Mouse (Mus musculus) neural tube, embryonic 15.5 days (tissue): ENCODE results near the gene Gm6020. TPM values are rescaled to one million over a fixed set of nuclear protein-coding genes. Genes with fewer than 3 reads are reported as not detected.

ENCODE experiments used
- ATAC-seq: fragments of 200-750 bp; cut with Nextera tagmentation; 2 replicates; pipeline ENCODE4 v1.8.0; 2017; ENCODE audit warnings: mild to moderate bottlenecking, moderate TSS enrichment, moderate library complexity; ENCODE audit not compliant: low FRiP score
- H3K27ac ChIP-seq: fragments of 300-500 bp; sonication (generic); replicated peaks from 2 replicates; pipeline ENCODE4 v1.5.1; 2015; ENCODE audit warnings: mild to moderate bottlenecking, inconsistent platforms
- H3K27me3 ChIP-seq: fragments of 300-500 bp; sonication (generic); replicated peaks from 2 replicates; pipeline ENCODE4 v1.6.1; 2015; ENCODE audit warnings: inconsistent platforms
- H3K36me3 ChIP-seq: fragments of 300-500 bp; sonication (generic); 2 replicates; pipeline ENCODE4 v1.6.1; 2015; ENCODE audit warnings: inconsistent platforms
- H3K4me1 ChIP-seq: fragments of 300-500 bp; sonication (generic); 2 replicates; pipeline ENCODE4 v1.6.1; 2015; ENCODE audit warnings: inconsistent platforms
- H3K4me2 ChIP-seq: fragments of 300-500 bp; sonication (generic); 2 replicates; pipeline ENCODE4 v1.6.1; 2015; ENCODE audit warnings: inconsistent platforms, mild to moderate bottlenecking, moderate library complexity
- H3K4me3 ChIP-seq: fragments of 300-500 bp; sonication (generic); replicated peaks from 2 replicates; pipeline ENCODE4 v1.5.1; 2015; ENCODE audit warnings: mild to moderate bottlenecking, inconsistent platforms
- H3K9ac ChIP-seq: fragments of 300-500 bp; sonication (generic); replicated peaks from 2 replicates; pipeline ENCODE4 v1.6.1; 2015; ENCODE audit warnings: mild to moderate bottlenecking, inconsistent platforms
- H3K9me3 ChIP-seq: fragments of 300-500 bp; sonication (generic); replicated peaks from 2 replicates; pipeline ENCODE4 v1.6.1; 2016; ENCODE audit warnings: inconsistent platforms
- WGBS: fragments of 180-500 bp; shearing (Covaris S2); methylation state at CpG from one replicate; pipeline ENCODE4 v1.1.7; 2015; ENCODE audit warnings: mixed read lengths; 5-methylcytosine and 5-hydroxymethylcytosine counted together
- polyA plus RNA-seq: library from polyadenylated mRNA; unstranded; fragments of >200 nt; fragmentation: Nextera tagmentation; extraction: Ambion mirVana; gene quantifications from 2 replicates; pipeline ENCODE4 v1.2.1, GENCODE M21; 2015

Gene Gm6020
- polyA plus RNA-seq, 1 experiment from 2014 or later, result not detected

DNA sequence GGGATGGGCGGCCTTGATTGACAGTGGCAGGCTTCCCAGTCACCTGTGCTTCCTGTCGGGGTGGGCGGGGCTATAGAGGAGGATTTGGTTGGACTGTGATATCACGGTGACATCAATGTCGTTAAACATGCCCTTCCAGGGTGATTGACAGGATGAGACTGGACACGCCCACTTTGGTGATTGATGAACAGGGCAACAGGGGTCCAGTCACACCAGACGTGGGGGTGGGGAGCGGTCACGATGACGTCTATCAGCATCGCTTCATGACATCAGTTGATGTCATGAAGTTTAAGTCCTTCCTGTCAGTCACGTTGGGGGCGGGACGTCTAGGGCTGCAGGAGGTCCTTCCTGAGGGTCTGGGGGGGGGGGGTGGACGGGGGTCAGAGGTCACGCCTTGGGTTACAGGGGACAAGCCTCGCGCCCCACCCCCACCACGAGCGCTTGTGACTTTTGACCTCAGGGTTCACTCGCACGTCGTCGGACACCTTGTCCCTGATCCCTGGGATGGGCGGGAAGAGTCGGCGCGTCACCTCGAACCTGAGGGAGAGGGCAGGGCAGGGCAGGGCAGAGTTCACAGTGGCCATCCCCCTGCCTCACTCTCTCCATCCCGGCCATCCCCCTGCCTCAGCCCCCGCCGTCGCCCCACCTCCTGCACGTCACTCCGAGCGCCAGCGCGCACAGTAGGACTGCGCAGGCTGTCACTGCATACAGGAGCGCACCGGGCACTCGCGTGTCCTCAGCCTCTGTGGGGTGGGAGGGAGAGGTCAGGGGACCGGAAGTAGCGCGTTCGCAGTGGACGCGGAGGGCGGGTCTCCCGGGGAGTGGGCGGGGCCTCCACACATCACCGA is 41.2 kb downstream of the Gm6020 start:
- H3K36me3 ChIP-seq, result no peaks in the 10 kb centered on the region
- no peaks in the 10 kb centered on the region; the same call in 1 of the 2 replicates for H3K27me3 ChIP-seq
- H3K9me3 ChIP-seq, result no peaks in the 10 kb centered on the region
- ATAC-seq, result peak; percentile 19
- H3K9ac ChIP-seq, result peak overlapping the region; percentile 42
- H3K27ac ChIP-seq, result peak overlapping the region; percentile 98
- peak overlapping the region; percentile 65 for H3K4me3 ChIP-seq
- WGBS, result 29% methylated on average over 52 of the region's 53 CpGs
- H3K4me2 ChIP-seq, result peak overlapping the region; percentile 77
- 0 out of 2 replicates have a peak, but pooled peaks cover 5% of the 10 kb centered on the region for H3K4me1 ChIP-seq

- 0 out of 2 replicates have a peak, but pooled peaks cover 5% of the 10 kb centered on the region for H3K4me1 ChIP-seq
- ATAC-seq, result peak; percentile 68
- H3K4me2 ChIP-seq, result peak overlapping the region; percentile 77
- peak overlapping the region; percentile 42 for H3K9ac ChIP-seq
- peak overlapping the region; percentile 65 for H3K4me3 ChIP-seq
- H3K36me3 ChIP-seq, result no peaks in the 10 kb centered on the region
- no peaks in the 10 kb centered on the region for H3K9me3 ChIP-seq
- no peaks in the 10 kb centered on the region; the same call in 1 of the 2 replicates for H3K27me3 ChIP-seq
- H3K27ac ChIP-seq, result peak overlapping the region; percentile 98
- WGBS, result 8% methylated on average over 69 of the region's 70 CpGs
Measured at GRCm38 (mm10) chr19:61225526-61226400, 42.1 kb downstream of the Gm6020 start.

DNA sequence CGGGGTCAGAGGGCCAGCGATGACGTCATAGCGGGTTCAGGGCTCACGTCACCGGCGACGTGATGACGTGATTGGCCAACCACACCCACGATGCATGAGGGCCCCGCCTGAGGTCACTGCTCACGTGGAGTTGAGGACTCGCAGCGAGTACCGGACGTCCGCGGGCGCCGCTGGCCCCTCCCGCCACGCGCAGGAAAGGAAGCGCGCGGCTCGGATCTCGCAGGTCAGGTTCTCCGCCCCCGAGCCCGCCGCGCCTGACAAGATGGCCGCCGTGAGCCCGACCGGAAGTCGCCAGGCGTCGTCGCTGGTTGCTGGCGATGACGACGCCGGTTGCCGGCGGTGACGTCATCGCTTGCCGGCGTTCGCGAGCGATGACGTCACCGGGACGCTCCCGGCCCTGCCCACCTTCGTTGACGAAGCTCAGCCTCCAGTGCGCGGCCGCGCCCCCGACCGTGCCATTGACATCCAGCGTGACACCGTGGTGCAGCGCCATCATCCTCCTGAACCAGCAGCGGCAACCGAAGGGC is 42.8 kb downstream of the Gm6020 start:
- ATAC-seq, result peak; percentile 69
- no peaks in the 10 kb centered on the region; the same call in 1 of the 2 replicates for H3K27me3 ChIP-seq
- peak overlapping the region; percentile 37 for H3K9ac ChIP-seq
- H3K27ac ChIP-seq, result peak overlapping the region; percentile 98
- peak overlapping the region; percentile 65 for H3K4me3 ChIP-seq
- peak overlapping the region; percentile 77 for H3K4me2 ChIP-seq
- H3K36me3 ChIP-seq, result no peaks in the 10 kb centered on the region
- 0 out of 2 replicates have a peak, but pooled peaks cover 5% of the 10 kb centered on the region for H3K4me1 ChIP-seq
- H3K9me3 ChIP-seq, result no peaks in the 10 kb centered on the region
- WGBS, result 2% methylated on average over 69 of the region's 71 CpGs

DNA sequence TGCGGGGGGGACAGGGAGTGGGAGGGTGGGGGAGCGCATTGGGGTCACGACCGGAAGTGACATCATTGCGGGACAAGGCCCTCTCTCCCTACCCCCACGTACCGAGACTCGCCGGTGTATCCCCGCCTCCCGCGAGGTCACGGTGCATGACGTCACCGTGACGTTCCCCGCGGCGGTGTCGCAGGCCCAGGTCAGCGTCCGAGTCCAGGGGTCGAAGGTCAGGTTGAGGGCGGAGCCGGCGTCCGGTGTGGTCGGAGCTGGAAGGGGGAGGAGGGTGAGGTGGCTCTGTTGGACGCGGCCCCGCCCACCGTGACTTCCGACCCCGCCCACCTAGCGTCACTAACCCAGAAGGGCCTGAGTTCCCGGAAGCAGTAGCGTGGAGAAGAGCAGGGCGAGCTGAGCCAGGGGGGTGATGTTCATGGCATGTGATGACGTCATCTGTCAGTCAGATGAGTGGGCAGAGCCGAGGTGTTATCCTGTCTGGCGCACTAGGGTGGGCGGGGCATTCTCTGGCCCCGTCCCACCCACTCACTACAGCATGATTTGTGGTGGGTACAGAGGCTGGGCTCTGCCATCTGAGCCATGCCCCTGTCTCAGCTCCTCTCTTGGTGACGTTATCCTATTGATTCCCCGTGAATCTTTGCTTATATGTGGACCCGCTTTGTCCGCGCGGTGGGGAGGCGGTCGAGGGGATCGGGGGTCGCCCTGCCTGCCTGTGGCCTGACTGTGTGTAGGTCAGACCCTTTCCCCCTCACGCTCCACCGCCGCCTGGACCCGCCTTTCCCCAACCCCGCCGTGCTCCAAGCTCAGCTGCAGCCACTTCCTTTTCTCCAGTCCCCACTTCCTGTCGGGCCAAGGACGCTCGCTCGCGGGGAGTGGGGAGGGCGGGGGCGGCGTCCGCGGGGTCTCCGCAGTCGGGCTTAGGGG is 43.5 kb downstream of the Gm6020 start:
- peak; percentile 89 for ATAC-seq
- 1% methylated on average over 71 of the region's 71 CpGs for WGBS
- peak overlapping the region; percentile 47 for H3K9ac ChIP-seq
- H3K4me2 ChIP-seq, result peak overlapping the region; percentile 77
- no peaks in the 10 kb centered on the region for H3K9me3 ChIP-seq
- H3K4me3 ChIP-seq, result peak overlapping the region; percentile 65
- no peaks in the 10 kb centered on the region for H3K27me3 ChIP-seq
- H3K27ac ChIP-seq, result peak overlapping the region; percentile 98
- 0 out of 2 replicates have a peak, but pooled peaks cover 5% of the 10 kb centered on the region for H3K4me1 ChIP-seq
- H3K36me3 ChIP-seq, result no peaks in the 10 kb centered on the region

GRCm38 (mm10) chr19:61227941-61228701 is 44.4 kb downstream of the Gm6020 start, which contains the start of gene Csf2ra:
Gene Csf2ra (minus strand): TSS chr19:61228429.
- no peaks in the 10 kb centered on the region for H3K9me3 ChIP-seq
- H3K27ac ChIP-seq, result peak within 1 kb of the TSS; percentile 98
- WGBS, result 59% methylated on average over 36 of the region's 36 CpGs
- H3K9ac ChIP-seq, result peak within 1 kb of the TSS; percentile 47
- 0 out of 2 replicates have a peak, but pooled peaks cover 5% of the 10 kb centered on the region for H3K4me1 ChIP-seq
- ATAC-seq, result no peak
- H3K4me2 ChIP-seq, result peak within 1 kb of the TSS; percentile 77
- H3K36me3 ChIP-seq, result no peaks in the 10 kb centered on the region
- H3K27me3 ChIP-seq, result no peaks in the 10 kb centered on the region
- peak within 1 kb of the TSS; percentile 65 for H3K4me3 ChIP-seq

Other genes starting within 250 kb of the Gm6020 start
- gene Zfp950, start 43.0 kb upstream of the Gm6020 start, polyA plus RNA-seq, result 60.9 and 65.1 TPM in 2 replicates
- gene Gm7102, start 7.6 kb upstream of the Gm6020 start, polyA plus RNA-seq, result 0.24 and 0.29 TPM in 2 replicates
- 83.0 and 85.3 TPM in 2 replicates for gene Csf2ra, start 44.5 kb downstream of the Gm6020 start, polyA plus RNA-seq
- not detected in 2 replicates for gene Gm21060, start 113.2 kb downstream of the Gm6020 start, polyA plus RNA-seq